Mouse (Mus musculus) thymus, adult 2 months (tissue): Measurements from ENCODE around the gene Tial1. TPM values are rescaled to one million over a fixed set of nuclear protein-coding genes. Genes with fewer than 3 reads are reported as not detected.
A peak's percentile ranks its signal among the peaks of the same experiment; 100 is the strongest.

Source experiments
- DNase-seq: peaks from one replicate; pipeline ENCODE4 v3.0.0; 2021
- H3K27ac ChIP-seq: fragments of 200-500 bp; 2 replicates; pipeline ENCODE4 v1.5.1; 2012; ENCODE audit warnings: low read length, control low read depth; ENCODE audit not compliant: control insufficient read depth, insufficient read depth
- H3K27me3 ChIP-seq: fragments of 200-500 bp; 2 replicates; pipeline ENCODE4 v1.6.1; 2012; ENCODE audit warnings: mild to moderate bottlenecking, low read length, moderate library complexity, mixed read lengths; ENCODE audit not compliant: control insufficient read depth, insufficient read depth
- H3K36me3 ChIP-seq: fragments of 200-500 bp; 2 replicates; pipeline ENCODE4 v1.6.1; 2012; ENCODE audit warnings: mild to moderate bottlenecking, low read length, moderate library complexity; ENCODE audit not compliant: control insufficient read depth, insufficient read depth
- H3K4me1 ChIP-seq: fragments of 200-500 bp; replicated peaks from 2 replicates; pipeline ENCODE4 v1.6.1; 2012; ENCODE audit warnings: low read length; ENCODE audit not compliant: control insufficient read depth, insufficient read depth
- H3K4me3 ChIP-seq: fragments of 200-500 bp; 2 replicates; pipeline ENCODE4 v1.5.1; 2012; ENCODE audit warnings: mild to moderate bottlenecking, low read length, control low read depth, moderate library complexity; ENCODE audit not compliant: control insufficient read depth, insufficient read depth
- CTCF ChIP-seq: fragments of 200-500 bp; IDR thresholded peaks from 2 replicates; pipeline ENCODE4 v1.5.1; 2012; ENCODE audit warnings: mild to moderate bottlenecking, control low read depth, low read length, moderate library complexity, borderline replicate concordance; ENCODE audit not compliant: control insufficient read depth, poor library complexity, insufficient read depth; ENCODE audit errors: extremely low read depth
- POLR2A ChIP-seq: fragments of 200-500 bp; IDR thresholded peaks from 2 replicates; pipeline ENCODE4 v1.6.1; 2012; ENCODE audit warnings: mild to moderate bottlenecking, low read length, control low read depth, moderate library complexity; ENCODE audit not compliant: control insufficient read depth, poor library complexity, insufficient read depth; ENCODE audit errors: extremely low read depth
- WGBS: fragments of 180-500 bp; shearing (Covaris S2); methylation state at CpG from one replicate; pipeline ENCODE4 v1.1.7; 2018; 5-methylcytosine and 5-hydroxymethylcytosine counted together
- polyA plus RNA-seq: library from polyadenylated mRNA; depleted of rRNA; stranded (reverse); fragments of >200 nt; gene quantifications from 2 replicates; pipeline ENCODE4 v1.2.3, GENCODE M21; 2012

Tial1 gene
- polyA plus RNA-seq, 1 experiment = 54.6 TPM

- TF ChIP-seq POLR2A (no peak), CTCF (no peak)
- 74% methylated on average over 5 of the region's 5 CpGs for WGBS
- DNase-seq = no peak
- Histone ChIP-seq H3K27me3 (no peaks in the 10 kb centered on the region), H3K4me3 (no peak overlapping the region), H3K4me1 (peaks cover 3% of the 10 kb centered on the region; the same call in 1 of the 2 replicates), H3K36me3 (no peaks in the 10 kb centered on the region), H3K27ac (no peak overlapping the region)
These were observed 889 bp upstream of the Tial1 start for GRCm38 (mm10) chr7:128462406-128462805.

- Histone ChIP-seq H3K27me3 (no peaks in the 10 kb centered on the region), H3K4me3 (peak overlapping the region; percentile 60), H3K27ac (peak overlapping the region; percentile 43; the same call in 1 of the 2 replicates), H3K4me1 (peaks cover 3% of the 10 kb centered on the region; the same call in 1 of the 2 replicates), H3K36me3 (no peaks in the 10 kb centered on the region)
- peak; percentile 48 for DNase-seq
- TF ChIP-seq POLR2A (no peak), CTCF (no peak)
- WGBS = under 1% methylated on average over 22 of the region's 23 CpGs
These were observed 670 bp downstream of the Tial1 start for GRCm38 (mm10) chr7:128460865-128461228.

DNA sequence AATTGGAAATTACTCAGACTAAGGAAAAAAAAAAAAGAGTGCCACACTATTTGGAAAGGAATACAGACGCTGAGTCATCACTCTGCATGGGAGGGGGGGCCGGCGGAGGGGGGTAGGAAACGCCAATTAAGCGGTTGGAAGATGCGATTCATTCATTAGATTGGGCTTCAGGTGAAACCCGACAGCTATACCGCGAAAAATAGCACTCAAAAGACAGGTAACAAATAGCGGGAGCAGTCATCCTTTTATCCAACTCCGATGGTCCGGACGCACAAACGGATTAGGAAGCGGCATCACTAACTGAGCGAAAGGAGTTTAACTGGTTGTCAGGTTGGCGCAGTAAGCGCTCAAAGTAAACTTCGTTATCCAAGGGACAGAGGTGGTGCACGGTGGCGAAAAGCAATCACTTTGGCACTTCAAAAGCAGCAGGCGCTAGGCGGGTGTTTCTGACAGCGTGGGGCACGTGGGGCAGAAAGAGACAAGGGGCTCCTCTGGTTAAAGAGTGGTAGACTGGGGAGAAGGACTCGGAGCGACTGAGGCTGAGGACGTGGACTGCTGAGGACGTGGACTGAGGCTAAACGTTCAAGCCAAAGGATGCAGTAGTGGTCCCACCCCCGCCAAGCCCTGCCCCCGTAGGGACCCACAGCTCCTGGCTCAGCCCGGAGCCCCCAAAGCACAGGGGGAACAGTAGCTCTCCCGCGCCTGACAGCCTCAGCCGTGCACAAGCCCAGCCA is 1.2 kb downstream of the Tial1 start:
- H3K36me3 ChIP-seq = no peaks in the 10 kb centered on the region
- DNase-seq = peak; percentile 49
- H3K27me3 ChIP-seq = no peaks in the 10 kb centered on the region
- peaks cover 3% of the 10 kb centered on the region; the same call in 1 of the 2 replicates for H3K4me1 ChIP-seq
- no peak for TF ChIP-seq POLR2A
- TF ChIP-seq CTCF = no peak
- peak overlapping the region; percentile 60 for H3K4me3 ChIP-seq
- peak overlapping the region; percentile 43; the same call in 1 of the 2 replicates for H3K27ac ChIP-seq
- under 1% methylated on average over 36 of the region's 36 CpGs for WGBS

DNA sequence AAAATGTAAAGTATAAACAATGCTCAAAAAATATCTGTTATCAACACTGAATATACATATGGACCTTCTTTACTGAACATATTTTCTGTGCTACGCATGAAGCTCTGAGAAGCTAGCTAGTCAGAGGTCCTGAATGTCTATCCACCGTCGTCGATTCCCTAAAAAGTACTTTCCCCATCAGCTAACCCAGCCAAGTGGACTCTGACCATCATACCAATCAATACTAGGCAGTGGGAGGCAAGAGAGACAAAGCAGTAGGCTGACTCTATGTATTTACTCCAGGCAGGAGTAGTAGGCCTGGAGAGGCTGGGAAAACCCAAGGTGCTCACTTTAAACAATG is 1.8 kb downstream of the Tial1 start:
- H3K27ac ChIP-seq = no peak overlapping the region
- no peak for DNase-seq

DNA sequence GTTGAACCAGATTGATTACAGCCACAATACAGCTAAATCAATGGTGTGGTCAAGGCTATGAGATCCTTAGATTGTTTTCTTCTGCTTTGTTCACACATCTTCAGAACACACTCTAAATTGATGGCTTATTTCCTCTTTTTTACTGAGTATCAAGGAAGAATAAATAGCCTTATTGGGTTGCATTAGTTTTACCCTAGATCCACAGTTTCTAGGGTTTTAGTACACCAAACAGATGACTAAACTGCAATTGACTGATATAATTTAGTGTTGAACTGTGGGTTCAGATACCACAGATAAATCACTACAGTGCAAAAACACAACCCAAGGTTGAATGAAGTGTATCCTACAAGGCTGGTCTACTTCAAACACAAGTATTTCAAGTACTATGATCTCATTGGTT is 3.5 kb downstream of the Tial1 start:
- Histone ChIP-seq H3K27ac (no peak overlapping the region), H3K27me3 (no peaks in the 10 kb centered on the region), H3K4me1 (peaks cover 3% of the 10 kb centered on the region; the same call in 1 of the 2 replicates), H3K4me3 (no peak overlapping the region), H3K36me3 (peaks cover 17% of the 10 kb centered on the region)
- no peak for DNase-seq
- no peak for TF ChIP-seq POLR2A

More for the DNA sequence above, 1.8 kb downstream of the Tial1 start:
- H3K27me3 ChIP-seq = no peaks in the 10 kb centered on the region
- TF ChIP-seq POLR2A = no peak
- TF ChIP-seq CTCF = no peak
- WGBS = 33% methylated on average over 4 of the region's 4 CpGs
- H3K4me3 ChIP-seq = no peak overlapping the region
- peaks cover 3% of the 10 kb centered on the region; the same call in 1 of the 2 replicates for H3K4me1 ChIP-seq
- H3K36me3 ChIP-seq = peaks cover 2% of the 10 kb centered on the region; the same call in 1 of the 2 replicates

DNA sequence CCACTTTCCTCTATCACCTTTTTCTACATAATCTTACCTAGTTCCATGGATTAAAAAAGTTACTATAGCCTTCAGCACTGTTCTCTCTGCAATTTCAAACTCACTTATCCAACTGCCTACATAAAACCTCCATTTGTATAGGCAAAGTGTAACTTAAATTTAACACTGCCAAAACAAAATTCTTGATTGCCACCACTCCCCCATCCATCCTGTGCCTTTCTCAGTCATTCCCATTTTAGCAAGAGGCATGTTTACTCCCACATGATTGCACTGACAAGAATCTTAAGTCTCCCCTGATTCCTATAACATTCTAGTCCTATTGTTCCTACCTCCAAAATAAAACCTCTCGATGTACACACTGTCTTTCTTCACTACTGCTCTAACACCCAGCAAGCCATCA is 8.8 kb downstream of the Tial1 start:
- DNase-seq = no peak
- H3K4me1 ChIP-seq = no peaks in the 10 kb centered on the region
- 98% methylated on average over 1 of the region's 1 CpGs for WGBS

DNA sequence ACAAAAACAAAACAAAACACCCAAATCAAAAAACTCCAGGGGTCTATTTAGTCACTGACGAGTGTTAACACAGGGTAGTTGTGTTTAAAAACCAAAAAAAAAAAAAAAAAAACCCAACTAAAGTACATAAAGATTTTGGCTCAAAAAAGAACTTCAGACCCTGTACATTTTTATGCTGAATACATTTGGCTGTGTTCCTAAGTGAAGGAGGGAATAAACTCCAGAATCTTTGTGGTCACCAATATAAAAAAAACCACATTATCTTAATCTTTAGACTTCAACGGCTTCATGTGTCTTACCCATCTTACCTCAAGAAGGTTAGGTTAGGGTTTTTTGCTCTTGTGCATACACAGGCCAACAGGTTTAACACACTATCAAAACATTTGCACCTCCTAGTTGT is 20.9 kb downstream of the Tial1 start:
- no peaks in the 10 kb centered on the region for H3K4me1 ChIP-seq
- WGBS = 40% methylated on average over 2 of the region's 2 CpGs
- peaks cover 36% of the 10 kb centered on the region for H3K36me3 ChIP-seq

More for the DNA sequence above, 8.8 kb downstream of the Tial1 start:
- no peak overlapping the region for H3K27ac ChIP-seq
- H3K36me3 ChIP-seq = peaks cover 55% of the 10 kb centered on the region
- H3K4me3 ChIP-seq = no peak overlapping the region
- TF ChIP-seq CTCF (no peak), POLR2A (no peak)
- H3K27me3 ChIP-seq = no peaks in the 10 kb centered on the region

More for the DNA sequence above, 20.9 kb downstream of the Tial1 start:
- TF ChIP-seq POLR2A = no peak
- TF ChIP-seq CTCF = no peak
- no peak overlapping the region for H3K27ac ChIP-seq
- H3K27me3 ChIP-seq = no peaks in the 10 kb centered on the region
- no peak overlapping the region for H3K4me3 ChIP-seq
- DNase-seq = no peak
